Mouse (Mus musculus) MEL (cell line): ENCODE measurements around the gene Nr3c2. TPM values are rescaled to one million over a fixed set of nuclear protein-coding genes. Genes with fewer than 3 reads are reported as not detected.

ENCODE experiments used
- DNase-seq: peaks from one replicate; pipeline ENCODE4 v3.0.0; 2011; ENCODE audit warnings: low read depth, low spot score
- H3K27ac ChIP-seq: 2 replicates; pipeline ENCODE4 v1.5.1; 2012; ENCODE audit warnings: low read depth, mild to moderate bottlenecking, control low read depth, low read length, moderate library complexity; ENCODE audit not compliant: control insufficient read depth
- H3K27me3 ChIP-seq, 2 experiments: fragments of 150-350 bp in 1 of 2; sonication (generic) in 1 of 2; 2 replicates each; pipeline ENCODE4 v1.6.1; 2012; ENCODE audit warnings: low read length in 2 of 2, mild to moderate bottlenecking in 2 of 2, improper control_type of control experiment in 1 of 2, moderate library complexity in 1 of 2; ENCODE audit not compliant: insufficient read depth in 2 of 2, control insufficient read depth in 1 of 2
- H3K36me3 ChIP-seq, 2 experiments: 2 replicates each; pipeline ENCODE4 v1.6.1; 2012 to 2014; ENCODE audit warnings: low read length in 2 of 2, improper control_type of control experiment in 1 of 2, inconsistent platforms in 1 of 2, mild to moderate bottlenecking in 1 of 2; ENCODE audit not compliant: insufficient read depth in 2 of 2, control insufficient read depth in 1 of 2
- H3K4me1 ChIP-seq, 2 experiments: fragments of 150-350 bp in 1 of 2; sonication (generic) in 1 of 2; 2 replicates each; pipeline ENCODE4 v1.6.1; 2012; ENCODE audit warnings: low read length in 2 of 2, improper control_type of control experiment in 1 of 2, mild to moderate bottlenecking in 1 of 2; ENCODE audit not compliant: insufficient read depth in 2 of 2, control insufficient read depth in 1 of 2
- H3K4me3 ChIP-seq, 2 experiments: fragments of 150-350 bp in 1 of 2; sonication (generic) in 1 of 2; 2 replicates each; pipeline ENCODE4 v1.5.1; 2012; ENCODE audit warnings: low read depth in 2 of 2, low read length in 2 of 2, mild to moderate bottlenecking in 2 of 2, moderate library complexity in 2 of 2, control low read depth in 1 of 2, improper control_type of control experiment in 1 of 2; ENCODE audit not compliant: control insufficient read depth in 1 of 2, insufficient read depth in 1 of 2
- H3K79me2 ChIP-seq: 2 replicates; pipeline ENCODE4 v1.6.1; 2012; ENCODE audit warnings: mild to moderate bottlenecking, low read length, moderate library complexity; ENCODE audit not compliant: control insufficient read depth, poor library complexity, insufficient read depth
- H3K9ac ChIP-seq: 2 replicates; pipeline ENCODE4 v1.6.1; 2012; ENCODE audit warnings: low read depth, mild to moderate bottlenecking, control low read depth, low read length, moderate library complexity; ENCODE audit not compliant: control insufficient read depth, poor library complexity, severe bottlenecking
- H3K9me3 ChIP-seq: fragments of 150-350 bp; sonication (generic); replicated peaks from 2 replicates; pipeline ENCODE4 v1.6.1; 2012; ENCODE audit warnings: mild to moderate bottlenecking, low read length, improper control_type of control experiment, moderate library complexity; ENCODE audit not compliant: insufficient read depth
- BHLHE40 ChIP-seq: IDR thresholded peaks from 2 replicates; pipeline ENCODE4 v1.6.1; 2012; ENCODE audit warnings: low read depth, mild to moderate bottlenecking, inconsistent platforms, low read length, improper control_type of control experiment, borderline replicate concordance
- CHD1 ChIP-seq: IDR thresholded peaks from 2 replicates; pipeline ENCODE4 v1.6.1; 2012; ENCODE audit warnings: low read depth, mild to moderate bottlenecking, inconsistent platforms, low read length, improper control_type of control experiment
- CHD2 ChIP-seq: IDR thresholded peaks from 2 replicates; pipeline ENCODE4 v1.6.1; 2011; ENCODE audit warnings: low read length, improper control_type of control experiment
- CTCF ChIP-seq, 3 experiments: IDR thresholded peaks in 2 of 3; conservative IDR thresholded peaks in 1 of 3; 2 replicates each; pipeline ENCODE4 v1.5.1; 2011 to 2012; ENCODE audit warnings: low read length in 3 of 3, low read depth in 2 of 3, mild to moderate bottlenecking in 2 of 3, improper control_type of control experiment in 1 of 3, inconsistent platforms in 1 of 3, mixed read lengths in 1 of 3, moderate library complexity in 1 of 3; ENCODE audit not compliant: control insufficient read depth in 1 of 3, insufficient read depth in 1 of 3, poor library complexity in 1 of 3, severe bottlenecking in 1 of 3
- E2F4 ChIP-seq: IDR thresholded peaks from 2 replicates; pipeline ENCODE4 v1.6.1; 2011; ENCODE audit warnings: low read depth, low read length, improper control_type of control experiment, borderline replicate concordance
- ELF1 ChIP-seq: IDR thresholded peaks from 2 replicates; pipeline ENCODE4 v1.6.1; 2014; ENCODE audit warnings: low read depth, mild to moderate bottlenecking, inconsistent platforms, low read length, improper control_type of control experiment, moderate library complexity
- GABPA ChIP-seq: IDR thresholded peaks from 2 replicates; pipeline ENCODE4 v1.6.1; 2012; ENCODE audit warnings: low read depth, mild to moderate bottlenecking, inconsistent platforms, low read length, improper control_type of control experiment, moderate library complexity
- GATA1 ChIP-seq: IDR thresholded peaks from 2 replicates; pipeline ENCODE4 v1.6.1; 2011; ENCODE audit warnings: low read depth, low read length, improper control_type of control experiment
- HCFC1 ChIP-seq: IDR thresholded peaks from 2 replicates; pipeline ENCODE4 v1.6.1; 2012; ENCODE audit warnings: low read depth, mild to moderate bottlenecking, inconsistent platforms, low read length, improper control_type of control experiment, moderate library complexity
- KAT2A ChIP-seq: conservative IDR thresholded peaks from 2 replicates; pipeline ENCODE4 v1.6.1; 2012; ENCODE audit warnings: low read depth, low read length, improper control_type of control experiment, inconsistent platforms
- MAX ChIP-seq: IDR thresholded peaks from 2 replicates; pipeline ENCODE4 v1.6.1; 2011; ENCODE audit warnings: low read length, improper control_type of control experiment
- MXI1 ChIP-seq: IDR thresholded peaks from 2 replicates; pipeline ENCODE4 v1.6.1; 2011; ENCODE audit warnings: mild to moderate bottlenecking, low read depth, low read length, improper control_type of control experiment
- MYB ChIP-seq: IDR thresholded peaks from 2 replicates; pipeline ENCODE4 v1.6.1; 2011; ENCODE audit warnings: mild to moderate bottlenecking, low read depth, low read length, improper control_type of control experiment
- NELFE ChIP-seq: IDR thresholded peaks from 2 replicates; pipeline ENCODE4 v1.6.1; 2011; ENCODE audit warnings: low read depth, low read length, improper control_type of control experiment
- NRF1 ChIP-seq: IDR thresholded peaks from 2 replicates; pipeline ENCODE4 v1.6.1; 2014; ENCODE audit warnings: low read depth, mild to moderate bottlenecking, inconsistent platforms, low read length, improper control_type of control experiment, moderate library complexity; ENCODE audit not compliant: poor library complexity, insufficient read depth, severe bottlenecking
- POLR2A ChIP-seq, 2 experiments: IDR thresholded peaks; 2 replicates each; pipeline ENCODE4 v1.6.1; 2011 to 2012; ENCODE audit warnings: low read length in 2 of 2, mild to moderate bottlenecking in 2 of 2, control low read depth in 1 of 2, improper control_type of control experiment in 1 of 2, low read depth in 1 of 2, moderate library complexity in 1 of 2; ENCODE audit not compliant: control insufficient read depth in 1 of 2, insufficient read depth in 1 of 2, poor library complexity in 1 of 2
- POLR2AphosphoS5 ChIP-seq: IDR thresholded peaks from 2 replicates; pipeline ENCODE4 v1.6.1; 2012; ENCODE audit warnings: low read depth, borderline replicate concordance, mild to moderate bottlenecking, inconsistent platforms, low read length, moderate library complexity, mixed read lengths
- RAD21 ChIP-seq: IDR thresholded peaks from 2 replicates; pipeline ENCODE4 v1.6.1; 2011; ENCODE audit warnings: mild to moderate bottlenecking, low read depth, low read length, improper control_type of control experiment
- RCOR1 ChIP-seq: IDR thresholded peaks from 2 replicates; pipeline ENCODE4 v1.6.1; 2012; ENCODE audit warnings: low read depth, mild to moderate bottlenecking, inconsistent platforms, low read length, improper control_type of control experiment
- SIN3A ChIP-seq: IDR thresholded peaks from 2 replicates; pipeline ENCODE4 v1.6.1; 2012; ENCODE audit warnings: low read length, improper control_type of control experiment, inconsistent platforms
- SMC3 ChIP-seq: IDR thresholded peaks from 2 replicates; pipeline ENCODE4 v1.6.1; 2011; ENCODE audit warnings: low read depth, low read length, improper control_type of control experiment
- TAL1 ChIP-seq: IDR thresholded peaks from 2 replicates; pipeline ENCODE4 v1.6.1; 2012; ENCODE audit warnings: mild to moderate bottlenecking, inconsistent platforms, low read length, moderate library complexity, mixed read lengths
- TBP ChIP-seq: IDR thresholded peaks from 2 replicates; pipeline ENCODE4 v1.8.0; 2011; ENCODE audit warnings: low read depth, low read length, improper control_type of control experiment
- TCF12 ChIP-seq: IDR thresholded peaks from 2 replicates; pipeline ENCODE4 v1.6.1; 2014; ENCODE audit warnings: low read depth, mild to moderate bottlenecking, inconsistent platforms, low read length, improper control_type of control experiment, moderate library complexity
- UBTF ChIP-seq: IDR thresholded peaks from 2 replicates; pipeline ENCODE4 v1.6.1; 2012; ENCODE audit warnings: low read depth, mild to moderate bottlenecking, inconsistent platforms, low read length, improper control_type of control experiment, moderate library complexity, borderline replicate concordance; ENCODE audit not compliant: insufficient read depth
- USF1 ChIP-seq: IDR thresholded peaks from 2 replicates; pipeline ENCODE4 v1.6.1; 2014; ENCODE audit warnings: low read depth, mild to moderate bottlenecking, inconsistent platforms, low read length, improper control_type of control experiment, moderate library complexity
- USF2 ChIP-seq, 2 experiments: IDR thresholded peaks; 2 replicates each; pipeline ENCODE4 v1.6.1; 2011 to 2012; ENCODE audit warnings: improper control_type of control experiment in 2 of 2, low read length in 2 of 2, borderline replicate concordance in 1 of 2, inconsistent platforms in 1 of 2, low read depth in 1 of 2, mild to moderate bottlenecking in 1 of 2; ENCODE audit not compliant: insufficient read depth in 1 of 2
- ZC3H11A ChIP-seq: IDR thresholded peaks from 2 replicates; pipeline ENCODE4 v1.6.1; 2012; ENCODE audit warnings: low read depth, mild to moderate bottlenecking, inconsistent platforms, low read length, improper control_type of control experiment
- ZKSCAN1 ChIP-seq: IDR thresholded peaks from 2 replicates; pipeline ENCODE4 v1.6.1; 2012; ENCODE audit warnings: low read depth, mild to moderate bottlenecking, inconsistent platforms, low read length, improper control_type of control experiment, moderate library complexity
- ZNF384 ChIP-seq: IDR thresholded peaks from 2 replicates; pipeline ENCODE4 v1.6.1; 2012; ENCODE audit warnings: low read depth, mild to moderate bottlenecking, inconsistent platforms, low read length, improper control_type of control experiment
- polyA plus RNA-seq, 2 experiments: library from polyadenylated mRNA; stranded (reverse) in 1 of 2; unstranded in 1 of 2; fragments of >175 nt in 1 of 2; fragments of >200 nt in 1 of 2; gene quantifications; 2 replicates each; pipeline versions ENCODE4 v1.2.1 to v1.2.4; 2012; ENCODE audit warnings: low replicate concordance in 2 of 2, low read depth in 1 of 2; ENCODE audit not compliant: insufficient read length in 2 of 2, insufficient read depth in 1 of 2, missing spikeins in 1 of 2
- total RNA-seq: library from RNA; depleted of rRNA; stranded (reverse); fragments of 300-350 nt; gene quantifications from 2 replicates; pipeline ENCODE4 v1.2.3, GENCODE M21; 2012

Gene Nr3c2
- total and polyA plus RNA-seq, 3 experiments, result 1.0 to 1.5 TPM; not detected in 1

DNA sequence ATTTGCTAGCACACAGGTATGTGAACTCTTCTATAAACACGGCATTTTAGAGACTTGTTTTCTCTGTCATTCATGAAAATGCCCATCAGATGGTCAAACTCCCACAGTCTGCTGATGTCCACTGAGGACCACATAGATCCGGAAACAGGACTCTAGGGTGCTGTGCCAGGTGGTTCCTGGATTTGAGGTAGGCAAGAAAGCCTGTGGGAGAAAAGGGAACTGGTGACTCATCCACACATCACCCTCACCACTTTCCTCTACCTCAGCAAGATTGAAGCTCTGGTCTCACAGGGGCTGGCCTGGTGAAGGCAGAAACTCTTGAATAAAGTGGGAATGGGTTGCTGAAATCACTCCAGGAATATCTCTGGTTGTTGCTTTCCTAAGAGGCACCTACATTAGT is 213.5 kb downstream of the Nr3c2 start:
- peak; percentile 11 for DNase-seq
- TF ChIP-seq CHD2, result no peak
- no peak for TF ChIP-seq ZC3H11A
- no peak for TF ChIP-seq SMC3
- no peak for TF ChIP-seq BHLHE40
- TF ChIP-seq RCOR1, result no peak
- TF ChIP-seq KAT2A, result no peak
- no peak for TF ChIP-seq NELFE
- no peak for TF ChIP-seq SIN3A
- TF ChIP-seq E2F4, result no peak
- no peak for TF ChIP-seq HCFC1
- no peak for TF ChIP-seq TCF12
- no peak for TF ChIP-seq RAD21
- TF ChIP-seq CTCF (IDR thresholded peaks at IDR 0.05 in 2 of 3, conservative IDR thresholded peaks at IDR 0.05 in 1 of 3; ENCODE audit: control insufficient read depth in 1 of 3, insufficient read depth in 1 of 3, low read depth in 2 of 3, low read length in 3 of 3, poor library complexity in 1 of 3, severe bottlenecking in 1 of 3), result no peak
- no peak for TF ChIP-seq MXI1
- no peak for TF ChIP-seq MAX
- no peak for TF ChIP-seq USF1
- no peak for TF ChIP-seq POLR2AphosphoS5
- no peak for TF ChIP-seq TBP
- Histone ChIP-seq H3K27ac (no peak overlapping the region), H3K4me1 (no peaks in the 10 kb centered on the region), H3K9ac (no peak overlapping the region), H3K27me3 (no peaks in the 10 kb centered on the region), H3K79me2 (no peaks in the 10 kb centered on the region), H3K4me3 (no peak overlapping the region), H3K9me3 (no peaks in the 10 kb centered on the region), H3K36me3 (peaks cover 0 to 3% of the 10 kb centered on the region in 2 experiments; a peak in 1 of 4 replicates)

GRCm38 (mm10) chr8:77114769-77115168 is 215.5 kb downstream of the Nr3c2 start:
- H3K4me1 ChIP-seq, result no peaks in the 10 kb centered on the region
- no peak for DNase-seq
- no peaks in the 10 kb centered on the region for H3K79me2 ChIP-seq
- H3K4me3 ChIP-seq, result no peak overlapping the region
- H3K27ac ChIP-seq, result no peak overlapping the region
- H3K36me3 ChIP-seq, result peaks cover 0 to 3% of the 10 kb centered on the region in 2 experiments; a peak in 1 of 4 replicates
- TF ChIP-seq BHLHE40, result no peak
- TF ChIP-seq CTCF (IDR thresholded peaks at IDR 0.05 in 2 of 3, conservative IDR thresholded peaks at IDR 0.05 in 1 of 3; ENCODE audit: control insufficient read depth in 1 of 3, insufficient read depth in 1 of 3, low read depth in 2 of 3, low read length in 3 of 3, poor library complexity in 1 of 3, severe bottlenecking in 1 of 3), result no peak
- no peak for TF ChIP-seq UBTF
- no peak for TF ChIP-seq USF1
- TF ChIP-seq MYB, result no peak
- TF ChIP-seq GABPA, result no peak
- no peak for TF ChIP-seq TBP
- TF ChIP-seq POLR2A (IDR thresholded peaks at IDR 0.05; ENCODE audit: control insufficient read depth in 1 of 2, insufficient read depth in 1 of 2, low read depth in 1 of 2, low read length in 2 of 2, poor library complexity in 1 of 2), result no peak
- TF ChIP-seq RAD21, result no peak
- TF ChIP-seq USF2 (IDR thresholded peaks at IDR 0.05; ENCODE audit: borderline replicate concordance in 1 of 2, insufficient read depth in 1 of 2, low read depth in 1 of 2, low read length in 2 of 2), result no peak
- TF ChIP-seq NRF1, result no peak
- no peak for TF ChIP-seq KAT2A
- no peak for TF ChIP-seq TAL1
- no peak for TF ChIP-seq GATA1
- no peak for TF ChIP-seq CHD1
- TF ChIP-seq POLR2AphosphoS5, result no peak
- no peak for TF ChIP-seq ELF1
- TF ChIP-seq ZKSCAN1, result no peak
- no peak for TF ChIP-seq CHD2
- no peak for TF ChIP-seq ZNF384
- TF ChIP-seq, all 39 proteins: peak for 0
- no peaks in the 10 kb centered on the region for H3K27me3 ChIP-seq
- H3K9me3 ChIP-seq, result no peaks in the 10 kb centered on the region
- H3K9ac ChIP-seq, result no peak overlapping the region
